In the genomic region with DNA sequence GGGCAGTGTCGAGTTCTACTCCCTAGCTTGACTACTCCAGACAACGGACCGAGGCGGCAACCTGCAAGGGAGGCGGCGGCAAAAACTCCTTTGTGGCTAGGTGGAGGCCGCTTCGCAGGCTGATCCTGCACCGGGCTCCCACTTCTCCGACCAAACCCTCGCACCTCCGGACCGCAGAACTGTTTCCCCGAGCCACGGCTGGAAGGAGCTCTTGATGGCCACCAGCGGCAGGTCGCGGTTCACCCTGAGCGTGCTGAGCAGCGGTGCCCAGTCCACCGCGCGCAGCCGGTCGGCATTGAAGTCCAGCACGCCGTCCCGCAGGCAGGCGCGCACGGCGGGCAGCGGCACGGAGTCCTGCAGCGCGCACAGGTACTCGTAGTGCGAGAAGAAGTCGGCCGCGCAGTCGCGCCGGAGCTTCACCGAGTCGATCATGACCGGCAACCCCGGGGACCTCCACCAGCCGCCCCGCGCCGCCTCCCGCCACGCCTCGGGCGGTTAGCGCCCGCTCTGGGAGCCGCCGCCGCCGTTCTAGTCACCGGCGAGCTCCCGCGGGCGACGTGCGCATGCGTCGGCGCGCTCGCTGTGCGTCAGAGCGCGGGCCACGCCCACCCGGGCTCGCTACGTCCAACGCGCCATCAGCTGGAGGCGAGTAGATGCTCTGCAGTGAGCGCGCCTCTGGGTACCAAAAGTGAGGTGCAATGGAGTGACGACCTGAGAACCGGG, we compare ENCODE assay signal across 8 mouse cellular contexts. TPM values are rescaled to one million over a fixed set of nuclear protein-coding genes. Genes with fewer than 3 reads are reported as not detected.
DNase-seq lines count a peak whose midpoint lies in the region; ATAC-seq and TF ChIP-seq lines count a peak whose summit lies in the region.

A gene (minus strand): TSS at position 541 of the 723 bp plus-strand sequence.

- peak within 1 kb of the TSS; percentile 95 for H3K9ac ChIP-seq in forebrain, embryonic 11.5 days (ENCODE audit: low read length)
- peak within 1 kb of the TSS; percentile 72 for H3K9ac ChIP-seq in heart, postnatal 0 days (replicated peaks; ENCODE audit: low read depth, low read length)
- peak within 1 kb of the TSS; percentile 81 for H3K9ac ChIP-seq in liver, embryonic 16.5 days (ENCODE audit: low read depth, low read length)
- peak within 1 kb of the TSS; percentile 94 for H3K9ac ChIP-seq in neural tube, embryonic 13.5 days

- peak within 1 kb of the TSS; percentile 57 for H3K4me2 ChIP-seq in forebrain, embryonic 11.5 days (ENCODE audit: low read depth, low read length, severe bottlenecking)
- H3K4me2 ChIP-seq in heart, postnatal 0 days (ENCODE audit: low read depth, low read length): peak within 1 kb of the TSS; percentile 85
- peak within 1 kb of the TSS; percentile 97 for H3K4me2 ChIP-seq in liver, embryonic 16.5 days (ENCODE audit: low read depth, low read length)
- H3K4me2 ChIP-seq in neural tube, embryonic 13.5 days: peak within 1 kb of the TSS; percentile 71

- H3K36me3 ChIP-seq in forebrain, embryonic 11.5 days (ENCODE audit: control insufficient read depth, insufficient read depth, low read length): no peaks in the 10 kb centered on the region
- H3K36me3 ChIP-seq in heart, postnatal 0 days (replicated peaks; ENCODE audit: control insufficient read depth, insufficient read depth, low read length): no peaks in the 10 kb centered on the region
- no peaks in the 10 kb centered on the region for H3K36me3 ChIP-seq in liver, embryonic 16.5 days (ENCODE audit: control insufficient read depth, insufficient read depth)
- H3K36me3 ChIP-seq in neural tube, embryonic 13.5 days: peaks cover 4% of the 10 kb centered on the region; the same call in 1 of the 2 replicates
- no peaks in the 10 kb centered on the region for H3K36me3 ChIP-seq in testis, adult 2 months (ENCODE audit: control insufficient read depth, insufficient read depth, low read length)

- no peaks in the 10 kb centered on the region for H3K27me3 ChIP-seq in forebrain, embryonic 11.5 days (ENCODE audit: control insufficient read depth, insufficient read depth, low read length)
- H3K27me3 ChIP-seq in heart, postnatal 0 days (ENCODE audit: control insufficient read depth, insufficient read depth, low read length): no peaks in the 10 kb centered on the region
- no peaks in the 10 kb centered on the region for H3K27me3 ChIP-seq in liver, embryonic 16.5 days (ENCODE audit: control insufficient read depth, insufficient read depth, low read depth, low read length)
- H3K27me3 ChIP-seq in neural tube, embryonic 13.5 days: no peaks in the 10 kb centered on the region
- no peaks in the 10 kb centered on the region for H3K27me3 ChIP-seq in testis, adult 2 months (ENCODE audit: control insufficient read depth, insufficient read depth, low read length)

- no peaks in the 10 kb centered on the region for H3K9me3 ChIP-seq in forebrain, embryonic 11.5 days (ENCODE audit: control insufficient read depth, low read length)
- no peaks in the 10 kb centered on the region for H3K9me3 ChIP-seq in heart, postnatal 0 days (replicated peaks; ENCODE audit: control insufficient read depth, low read length)
- H3K9me3 ChIP-seq in liver, embryonic 16.5 days (replicated peaks; ENCODE audit: control insufficient read depth, low read length): no peaks in the 10 kb centered on the region
- H3K9me3 ChIP-seq in neural tube, embryonic 13.5 days: no peaks in the 10 kb centered on the region

- peak; percentile 92 for ATAC-seq in forebrain, embryonic 11.5 days (replicated peaks; ENCODE audit: low FRiP score)
- ATAC-seq in heart, postnatal 0 days (ENCODE audit: insufficient read depth, low read depth): peak; percentile 96
- ATAC-seq in liver, embryonic 16.5 days (ENCODE audit: low read depth): peak; percentile 94
- peak; percentile 93 for ATAC-seq in neural tube, embryonic 13.5 days (ENCODE audit: low read depth)

- peak; percentile 83 for TF ChIP-seq POLR2A in testis, adult 2 months (IDR thresholded peaks at IDR 0.05; ENCODE audit: control insufficient read depth, low read depth, low read length)

- peak; percentile 86 for DNase-seq in CD8-positive naive resting alpha-beta T cell, adult 2 months (ENCODE audit: low read depth in 2 of 2, low spot score in 2 of 2)
- peak; percentile 82 for DNase-seq in c-Kit-positive CD71-negative TER-119-negative erythroid progenitor cells, embryonic 14.5 days (ENCODE audit: low read depth)
- DNase-seq in forebrain, embryonic 11.5 days (ENCODE audit: low spot score): peak; percentile 96
- DNase-seq in heart, postnatal 0 days (ENCODE audit: low spot score): peak; percentile 89
- peak; percentile 93 to 96 for DNase-seq in kidney, postnatal 4 days

- TF ChIP-seq EP300 in heart, postnatal 0 days (IDR thresholded peaks at IDR 0.05; ENCODE audit: low read depth): no peak

- H3K4me3 ChIP-seq in forebrain, embryonic 11.5 days (ENCODE audit: low read depth, low read length): peak within 1 kb of the TSS; percentile 88
- H3K4me3 ChIP-seq in heart, postnatal 0 days (ENCODE audit: low read depth, low read length): peak within 1 kb of the TSS; percentile 83
- H3K4me3 ChIP-seq in liver, embryonic 16.5 days (ENCODE audit: low read depth, low read length): peak within 1 kb of the TSS; percentile 85
- peak within 1 kb of the TSS; percentile 88 for H3K4me3 ChIP-seq in neural tube, embryonic 13.5 days
- H3K4me3 ChIP-seq in testis, adult 2 months (ENCODE audit: control insufficient read depth, low read depth, low read length): peak within 1 kb of the TSS; percentile 91

- TF ChIP-seq CTCF in heart, postnatal 0 days (IDR thresholded peaks at IDR 0.05; ENCODE audit: low read depth): 0 out of 2 replicates have a peak, but pooled peaks have one; percentile 12
- peak; percentile 15; the same call in 1 of the 2 replicates for TF ChIP-seq CTCF in testis, adult 2 months (IDR thresholded peaks at IDR 0.05; ENCODE audit: control insufficient read depth, insufficient read depth, insufficient replicate concordance, low read depth, low read length)

- under 1% methylated on average over 88 of the region's 88 CpGs for WGBS in forebrain, embryonic 11.5 days
- under 1% methylated on average over 88 of the region's 88 CpGs for WGBS in heart, postnatal 0 days
- WGBS in liver, embryonic 16.5 days (ENCODE audit: insufficient replicate concordance): under 1% methylated on average over 86 of the region's 88 CpGs
- under 1% methylated on average over 86 of the region's 88 CpGs for WGBS in neural tube, embryonic 13.5 days

- H3K4me1 ChIP-seq in forebrain, embryonic 11.5 days (replicated peaks; ENCODE audit: control insufficient read depth, insufficient read depth, low read length): 0 out of 2 replicates have a peak, but pooled peaks cover 6% of the 10 kb centered on the region
- H3K4me1 ChIP-seq in heart, postnatal 0 days (ENCODE audit: control insufficient read depth, insufficient read depth): peaks cover 14% of the 10 kb centered on the region
- H3K4me1 ChIP-seq in liver, embryonic 16.5 days (ENCODE audit: control insufficient read depth, low read depth, low read length): peaks cover 6% of the 10 kb centered on the region
- peaks cover 41% of the 10 kb centered on the region for H3K4me1 ChIP-seq in neural tube, embryonic 13.5 days (replicated peaks)
- H3K4me1 ChIP-seq in testis, adult 2 months (ENCODE audit: control insufficient read depth, insufficient read depth, low read length): no peaks in the 10 kb centered on the region

- peak within 1 kb of the TSS; percentile 88 for H3K27ac ChIP-seq in forebrain, embryonic 11.5 days (ENCODE audit: low read depth, low read length)
- H3K27ac ChIP-seq in heart, postnatal 0 days (ENCODE audit: low read depth): peak within 1 kb of the TSS; percentile 86
- peak within 1 kb of the TSS; percentile 78 for H3K27ac ChIP-seq in liver, embryonic 16.5 days (ENCODE audit: low read length)
- peak within 1 kb of the TSS; percentile 96 for H3K27ac ChIP-seq in neural tube, embryonic 13.5 days (replicated peaks)
- peak within 1 kb of the TSS; percentile 73 for H3K27ac ChIP-seq in testis, adult 2 months (ENCODE audit: control insufficient read depth, insufficient read depth, low read depth, low read length)

RNA-seq across cellular contexts. Expression of the gene that starts here (rescaled TPM):
- polyA plus RNA-seq in forebrain, embryonic 11.5 days (2014; fragmentation: Nextera tagmentation; extraction: Ambion mirVana): 68.7 TPM in 2 replicates
- total RNA-seq in heart, postnatal 0 days (2014; rRNA removed; ENCODE audit: low replicate concordance): 4.6 TPM in 2 replicates
- 6.9 and 7.2 TPM in 2 replicates for polyA plus RNA-seq in heart, postnatal 0 days (2015; fragmentation: Nextera tagmentation; extraction: Ambion mirVana)
- polyA plus RNA-seq in liver, embryonic 16.5 days (2015; fragmentation: Nextera tagmentation; extraction: Ambion mirVana): 6.8 TPM in 2 replicates
- 40.6 and 42.3 TPM in 2 replicates for polyA plus RNA-seq in neural tube, embryonic 13.5 days (2015; fragmentation: Nextera tagmentation; extraction: Ambion mirVana)
- 4.9 and 5.1 TPM in 2 replicates for polyA plus RNA-seq in testis, adult 2 months (2012; rRNA removed)

Comparison
In these comparisons a context has a peak if more than half of its experiments do, and no peak if none do; other contexts are left out.
1. Peak in every context shown above with its lines: DNase-seq, ATAC-seq, H3K4me3 ChIP-seq and H3K27ac ChIP-seq.